Mouse (Mus musculus) E14TG2a.4 (cell line): ENCODE results near the gene Hnrnpdl.

Experiments used
- H3K27me3 ChIP-seq: 2 replicates; pipeline ENCODE4 v1.6.1; 2014; ENCODE audit warnings: low read length, control low read depth; ENCODE audit not compliant: insufficient read depth
- H3K36me3 ChIP-seq: 2 replicates; pipeline ENCODE4 v1.6.1; 2014; ENCODE audit warnings: low read length, control low read depth; ENCODE audit not compliant: insufficient read depth
- H3K4me1 ChIP-seq: replicated peaks from 2 replicates; pipeline ENCODE4 v1.6.1; 2014; ENCODE audit warnings: low read depth, low read length, control low read depth
- H3K4me3 ChIP-seq: replicated peaks from 2 replicates; pipeline ENCODE4 v1.5.1; 2014; ENCODE audit warnings: mild to moderate bottlenecking, low read length
- H3K9me3 ChIP-seq: 2 replicates; pipeline ENCODE4 v1.6.1; 2014; ENCODE audit warnings: low read length, control low read depth
- CTCF ChIP-seq: conservative IDR thresholded peaks from 2 replicates; pipeline ENCODE4 v1.5.1; 2014; ENCODE audit warnings: low read length
- NANOG ChIP-seq: IDR thresholded peaks from 2 replicates; pipeline ENCODE4 v1.6.1; 2014; ENCODE audit warnings: borderline replicate concordance, low read length, mixed read lengths
- POU5F1 ChIP-seq: IDR thresholded peaks from 2 replicates; pipeline ENCODE4 v1.6.1; 2014; ENCODE audit warnings: low read length, borderline replicate concordance

Gene Hnrnpdl

DNA sequence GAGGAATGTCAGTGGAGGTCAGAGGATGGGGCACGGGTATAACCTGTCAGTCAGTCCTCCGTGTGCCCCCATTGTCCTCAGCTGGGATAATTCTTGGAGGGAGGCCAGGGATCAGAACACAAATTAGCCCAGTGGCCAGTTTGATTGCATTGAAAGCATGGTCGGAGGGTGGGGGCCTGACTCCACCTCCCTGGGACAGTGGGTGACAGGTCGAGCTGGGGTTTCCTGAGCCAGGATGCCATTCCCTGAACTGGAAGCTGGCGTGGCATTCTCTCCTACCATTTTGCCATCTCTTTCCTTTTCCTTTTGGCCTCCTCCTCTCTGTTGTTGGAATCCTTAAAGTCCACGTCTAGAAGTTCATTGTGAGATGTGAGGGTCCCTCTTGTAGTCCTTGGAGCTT is 33.6 kb downstream of the Hnrnpdl start:
- H3K4me3 ChIP-seq, result no peak overlapping the region
- peaks cover 6% of the 10 kb centered on the region for H3K4me1 ChIP-seq
- no peaks in the 10 kb centered on the region for H3K36me3 ChIP-seq
- TF ChIP-seq NANOG (no peak), CTCF (no peak), POU5F1 (no peak)
- no peaks in the 10 kb centered on the region for H3K9me3 ChIP-seq
- peaks cover 3% of the 10 kb centered on the region; the same call in 1 of the 2 replicates for H3K27me3 ChIP-seq

DNA sequence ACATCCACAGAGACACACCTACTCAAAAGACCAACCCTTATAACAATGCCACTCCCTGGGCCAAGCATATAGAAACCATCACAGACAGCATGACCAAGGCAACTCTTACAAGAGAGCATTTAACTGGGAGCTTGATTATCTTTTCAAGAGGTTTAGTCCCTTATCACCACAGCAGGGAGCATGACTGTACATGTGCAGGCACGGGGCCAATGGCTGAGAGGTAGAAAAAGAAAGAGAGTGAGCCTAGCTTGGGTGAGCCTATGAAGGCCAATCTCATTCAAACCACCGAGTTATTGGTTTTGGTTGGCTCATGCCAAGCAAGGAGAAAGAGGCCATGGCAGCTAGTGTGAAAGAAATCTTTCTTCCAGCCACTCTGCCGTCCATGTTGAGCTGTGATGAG is 34.0 kb downstream of the Hnrnpdl start:
- Histone ChIP-seq H3K4me1 (peaks cover 8% of the 10 kb centered on the region), H3K36me3 (no peaks in the 10 kb centered on the region), H3K4me3 (no peak overlapping the region), H3K27me3 (peaks cover 4% of the 10 kb centered on the region; the same call in 1 of the 2 replicates), H3K9me3 (no peaks in the 10 kb centered on the region)
- no peak for TF ChIP-seq NANOG
- no peak for TF ChIP-seq CTCF
- no peak for TF ChIP-seq POU5F1

DNA sequence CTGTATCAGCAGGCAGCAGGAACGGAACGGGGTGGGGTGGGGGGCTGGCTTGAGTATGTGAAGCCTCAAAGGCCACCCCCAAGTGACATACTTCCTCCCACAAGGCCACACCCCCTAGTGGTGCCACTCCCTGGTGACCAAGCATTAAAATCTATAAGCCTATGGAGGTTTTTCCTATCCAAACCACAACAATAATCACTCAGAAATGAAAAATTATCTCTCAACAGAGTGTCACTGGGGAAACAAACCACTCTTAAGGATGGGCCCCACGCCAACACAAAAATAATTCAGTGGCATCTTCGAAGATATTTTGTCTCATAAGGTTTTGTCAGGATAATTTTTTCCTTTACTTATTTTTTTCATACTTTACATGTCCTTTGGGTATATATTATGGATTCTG is 35.6 kb downstream of the Hnrnpdl start:
- H3K27me3 ChIP-seq, result peaks cover 4% of the 10 kb centered on the region; the same call in 1 of the 2 replicates
- H3K4me1 ChIP-seq, result peaks cover 14% of the 10 kb centered on the region
- H3K4me3 ChIP-seq, result no peak overlapping the region
- no peaks in the 10 kb centered on the region for H3K36me3 ChIP-seq
- TF ChIP-seq POU5F1 (no peak), CTCF (no peak), NANOG (no peak)
- no peaks in the 10 kb centered on the region for H3K9me3 ChIP-seq

- Histone ChIP-seq H3K9me3 (peaks cover 14% of the 10 kb centered on the region), H3K27me3 (peaks cover 6% of the 10 kb centered on the region), H3K36me3 (no peaks in the 10 kb centered on the region), H3K4me3 (no peak overlapping the region), H3K4me1 (peaks cover 10% of the 10 kb centered on the region)
- TF ChIP-seq CTCF (no peak), NANOG (no peak), POU5F1 (no peak)
Measured at GRCm38 (mm10) chr5:100000500-100000899, 39.0 kb downstream of the Hnrnpdl start.

GRCm38 (mm10) chr5:100000048-100000447 is 39.4 kb downstream of the Hnrnpdl start:
- no peaks in the 10 kb centered on the region for H3K36me3 ChIP-seq
- H3K9me3 ChIP-seq, result peaks cover 17% of the 10 kb centered on the region
- peak overlapping the region; percentile 57 for H3K4me3 ChIP-seq
- TF ChIP-seq CTCF (no peak), POU5F1 (no peak), NANOG (no peak)
- H3K27me3 ChIP-seq, result peaks cover 6% of the 10 kb centered on the region
- peaks cover 10% of the 10 kb centered on the region for H3K4me1 ChIP-seq

- Histone ChIP-seq H3K9me3 (peaks cover 38% of the 10 kb centered on the region), H3K27me3 (peaks cover 3% of the 10 kb centered on the region; the same call in 1 of the 2 replicates), H3K4me3 (no peak overlapping the region), H3K4me1 (peaks cover under 1% of the 10 kb centered on the region; the same call in 1 of the 2 replicates), H3K36me3 (no peaks in the 10 kb centered on the region)
- TF ChIP-seq POU5F1 (no peak), CTCF (no peak), NANOG (no peak)
Measured at GRCm38 (mm10) chr5:99994680-99995079, 44.8 kb downstream of the Hnrnpdl start.

DNA sequence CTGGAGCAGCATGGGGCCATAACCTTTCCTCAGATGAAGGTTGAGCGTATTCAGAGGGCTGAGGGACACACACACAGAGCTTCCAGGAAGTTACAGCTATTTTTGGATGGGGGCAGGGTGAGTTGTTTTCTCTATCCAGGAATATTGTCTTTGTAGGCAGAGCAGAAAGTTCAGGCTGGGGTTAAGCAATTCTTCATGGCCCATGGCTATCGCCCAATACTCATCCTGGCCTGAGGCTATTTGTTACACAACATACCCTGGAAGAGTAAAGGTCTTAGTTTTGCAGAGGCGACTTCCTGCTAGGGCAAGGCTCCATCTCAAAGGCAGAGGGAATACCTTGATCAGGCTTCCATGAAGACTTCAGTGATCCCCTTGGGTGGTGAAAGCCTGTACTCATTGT is 45.3 kb downstream of the Hnrnpdl start:
- peaks cover 38% of the 10 kb centered on the region for H3K9me3 ChIP-seq
- H3K4me1 ChIP-seq, result no peaks in the 10 kb centered on the region
- no peak for TF ChIP-seq POU5F1
- no peak for TF ChIP-seq NANOG
- no peak for TF ChIP-seq CTCF

More for the DNA sequence above, 45.3 kb downstream of the Hnrnpdl start:
- H3K4me3 ChIP-seq, result no peak overlapping the region
- H3K27me3 ChIP-seq, result peaks cover 3% of the 10 kb centered on the region; the same call in 1 of the 2 replicates
- H3K36me3 ChIP-seq, result no peaks in the 10 kb centered on the region
